Mouse (Mus musculus) heart, embryonic 11.5 days (tissue): Measurements from ENCODE around the gene Slain2. TPM values are rescaled to one million over a fixed set of nuclear protein-coding genes. Genes with fewer than 3 reads are reported as not detected.
"Not testable (repeated sequence)": the region's sequence is repeated elsewhere in the genome, so short reads cannot be mapped to it uniquely, and the experiment has no call there.

Experiments
- ATAC-seq: fragments of 200-750 bp; cut with Nextera tagmentation; replicated peaks from 2 replicates; pipeline ENCODE4 v1.8.0; 2017; ENCODE audit warnings: moderate library complexity; ENCODE audit not compliant: insufficient number of reproducible peaks, low FRiP score, low TSS enrichment
- H3K27ac ChIP-seq: fragments of 300-500 bp; sonication (generic); 2 replicates; pipeline ENCODE4 v1.5.1; 2014; ENCODE audit warnings: mild to moderate bottlenecking, low read depth, low read length
- H3K27me3 ChIP-seq: fragments of 300-500 bp; sonication (generic); 2 replicates; pipeline ENCODE4 v1.6.1; 2014; ENCODE audit warnings: mild to moderate bottlenecking, low read length, mixed read lengths; ENCODE audit not compliant: control insufficient read depth, insufficient read depth
- H3K36me3 ChIP-seq: fragments of 300-500 bp; sonication (generic); 2 replicates; pipeline ENCODE4 v1.6.1; 2014; ENCODE audit warnings: mild to moderate bottlenecking, low read length, moderate library complexity, mixed read lengths; ENCODE audit not compliant: control insufficient read depth, insufficient read depth
- H3K4me1 ChIP-seq: fragments of 300-500 bp; sonication (generic); 2 replicates; pipeline ENCODE4 v1.6.1; 2014; ENCODE audit warnings: low read length; ENCODE audit not compliant: control insufficient read depth, insufficient read depth
- H3K4me2 ChIP-seq: fragments of 300-500 bp; sonication (generic); 2 replicates; pipeline ENCODE4 v1.6.1; 2014; ENCODE audit warnings: mild to moderate bottlenecking, moderate library complexity
- H3K4me3 ChIP-seq: fragments of 300-500 bp; sonication (generic); 2 replicates; pipeline ENCODE4 v1.5.1; 2014; ENCODE audit warnings: low read depth, low read length
- H3K9ac ChIP-seq: fragments of 300-500 bp; sonication (generic); 2 replicates; pipeline ENCODE4 v1.6.1; 2014; ENCODE audit warnings: mild to moderate bottlenecking, low read depth, low read length, moderate library complexity
- H3K9me3 ChIP-seq: fragments of 300-500 bp; sonication (generic); replicated peaks from 2 replicates; pipeline ENCODE4 v1.6.1; 2016; ENCODE audit warnings: low read length; ENCODE audit not compliant: control insufficient read depth
- WGBS: fragments of 180-500 bp; shearing (Covaris S2); extraction: QIAGEN DNeasy Blood & Tissue Kit; methylation state at CpG from one replicate; pipeline ENCODE4 v1.1.7; 2014; ENCODE audit not compliant: insufficient replicate concordance; 5-methylcytosine and 5-hydroxymethylcytosine counted together
- polyA plus RNA-seq: library from polyadenylated mRNA; unstranded; fragments of >200 nt; fragmentation: Nextera tagmentation; extraction: Ambion mirVana; gene quantifications from 2 replicates; pipeline ENCODE4 v1.2.1, GENCODE M21; 2014

Gene Slain2
- polyA plus RNA-seq, 1 experiment from 2014 or later = 23.1 TPM

DNA sequence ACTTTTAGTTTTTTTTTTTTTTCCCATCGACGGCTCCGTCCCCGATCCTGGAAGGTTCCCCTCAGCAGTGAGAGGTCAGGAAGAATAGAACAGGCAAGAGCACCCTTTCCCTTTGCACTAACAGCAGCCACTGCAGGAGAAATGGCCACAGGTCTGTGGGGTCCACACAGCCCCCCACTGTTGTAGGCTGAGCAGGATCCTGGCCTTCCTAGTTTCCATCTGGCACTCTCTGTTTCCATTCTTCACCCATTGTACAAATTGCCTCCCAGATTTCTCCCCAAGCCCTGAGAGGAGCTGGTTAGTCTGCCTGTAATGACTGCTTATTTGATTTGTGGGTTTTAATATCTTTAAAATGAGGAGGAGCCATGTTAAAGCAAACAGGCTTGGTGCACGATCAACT lies 89.9 kb downstream of the Slain2 start:
- Histone ChIP-seq H3K4me1 (no peaks in the 10 kb centered on the region), H3K27me3 (peaks cover 28% of the 10 kb centered on the region), H3K4me3 (no peak overlapping the region), H3K9me3 (no peaks in the 10 kb centered on the region), H3K4me2 (no peak overlapping the region), H3K36me3 (no peaks in the 10 kb centered on the region), H3K9ac (no peak overlapping the region), H3K27ac (no peak overlapping the region)
- WGBS = 82% methylated on average over 5 of the region's 5 CpGs
- ATAC-seq = no peak

DNA sequence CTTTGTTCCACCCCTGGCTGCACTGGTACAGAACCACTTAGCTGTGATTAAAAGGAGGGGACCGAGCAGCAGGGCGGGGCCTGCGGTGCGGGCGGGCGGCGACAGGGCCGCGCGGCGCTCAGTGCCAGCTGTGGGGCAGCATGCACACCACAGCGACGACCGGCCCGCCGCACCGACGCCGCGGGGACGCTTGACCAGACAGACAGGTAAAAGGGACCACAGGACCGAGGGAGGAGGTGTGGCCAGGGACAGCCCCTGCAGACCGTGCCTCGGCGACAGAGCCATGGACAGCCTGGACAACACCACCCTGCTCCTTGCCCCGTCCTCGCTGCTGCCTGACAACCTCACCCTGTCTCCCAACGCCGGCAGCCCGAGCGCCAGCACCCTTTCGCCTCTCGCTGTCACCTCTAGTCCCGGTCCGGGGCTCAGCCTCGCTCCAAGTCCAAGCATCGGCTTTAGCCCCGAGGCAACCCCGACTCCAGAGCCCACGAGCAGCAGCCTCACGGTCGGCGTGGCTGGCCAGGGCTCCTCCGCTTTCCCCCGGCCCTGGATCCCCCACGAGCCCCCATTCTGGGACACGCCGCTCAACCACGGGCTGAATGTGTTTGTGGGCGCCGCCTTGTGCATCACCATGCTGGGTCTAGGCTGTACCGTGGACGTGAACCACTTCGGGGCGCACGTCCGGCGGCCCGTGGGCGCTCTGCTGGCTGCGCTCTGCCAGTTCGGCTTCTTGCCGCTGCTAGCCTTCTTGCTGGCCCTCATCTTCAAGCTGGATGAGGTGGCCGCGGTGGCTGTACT lies 92.9 kb downstream of the Slain2 start, which contains the start of gene Slc10a4:
Slc10a4 (plus strand) TSS at position 100 of the 798 bp plus-strand sequence.
- Histone ChIP-seq H3K27ac (no peak within 1 kb of the TSS), H3K4me2 (peak within 1 kb of the TSS; percentile 83), H3K9me3 (no peaks in the 10 kb centered on the region), H3K9ac (no peak within 1 kb of the TSS), H3K4me1 (no peaks in the 10 kb centered on the region), H3K36me3 (no peaks in the 10 kb centered on the region), H3K4me3 (peak within 1 kb of the TSS; percentile 46), H3K27me3 (peaks cover 28% of the 10 kb centered on the region)
- WGBS = 7% methylated on average over 60 of the region's 65 CpGs
- ATAC-seq = no peak; the same call in 1 of the 2 replicates

DNA sequence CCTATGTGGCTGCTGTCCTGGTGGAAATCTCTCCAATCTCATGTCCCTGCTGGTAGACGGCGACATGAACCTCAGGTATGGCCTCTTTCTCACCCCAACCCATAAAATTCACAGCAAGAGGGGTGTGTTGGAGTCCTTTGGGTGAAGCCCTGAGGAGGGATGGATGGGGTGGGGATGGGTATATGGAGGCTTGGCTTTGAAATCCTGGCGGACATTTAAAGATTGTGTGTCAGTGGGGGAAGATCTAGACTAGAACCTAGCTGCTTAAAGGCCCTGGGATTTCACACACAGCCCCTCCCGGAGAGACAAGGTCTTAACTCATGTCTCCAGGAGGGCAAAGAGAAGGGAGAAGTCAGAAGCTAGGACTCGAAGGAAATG lies 93.5 kb downstream of the Slain2 start:
- Histone ChIP-seq H3K27ac (no peak overlapping the region), H3K9me3 (no peaks in the 10 kb centered on the region), H3K4me2 (peak overlapping the region; percentile 83), H3K27me3 (peaks cover 29% of the 10 kb centered on the region), H3K9ac (no peak overlapping the region), H3K36me3 (no peaks in the 10 kb centered on the region), H3K4me3 (no peak overlapping the region; the same call in 1 of the 2 replicates), H3K4me1 (no peaks in the 10 kb centered on the region)
- ATAC-seq = no peak
- 30% methylated on average over 5 of the region's 5 CpGs for WGBS

DNA sequence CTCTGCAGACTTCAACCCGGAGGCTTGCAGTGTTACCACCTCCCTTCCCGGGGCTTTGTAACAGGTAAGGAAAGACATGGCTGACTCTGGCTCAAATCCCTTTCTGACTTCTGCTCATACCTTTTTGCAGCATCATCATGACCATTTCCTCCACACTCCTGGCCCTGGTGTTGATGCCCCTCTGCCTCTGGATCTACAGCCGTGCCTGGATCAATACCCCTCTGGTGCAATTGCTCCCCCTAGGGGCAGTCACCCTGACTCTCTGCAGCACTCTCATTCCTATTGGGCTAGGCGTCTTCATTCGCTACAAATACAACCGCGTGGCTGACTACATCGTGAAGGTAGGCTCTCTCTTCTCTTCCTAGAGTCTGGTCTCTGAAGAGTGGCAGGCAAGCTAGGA lies 94.1 kb downstream of the Slain2 start:
- H3K4me3 ChIP-seq, H3K9me3 ChIP-seq, H3K4me2 ChIP-seq, H3K9ac ChIP-seq, H3K27ac ChIP-seq, H3K4me1 ChIP-seq, ATAC-seq, H3K36me3 ChIP-seq: not testable (repeated sequence)
- H3K27me3 ChIP-seq = peaks cover 33% of the 10 kb centered on the region
- 31% methylated on average over 8 of the region's 8 CpGs for WGBS

DNA sequence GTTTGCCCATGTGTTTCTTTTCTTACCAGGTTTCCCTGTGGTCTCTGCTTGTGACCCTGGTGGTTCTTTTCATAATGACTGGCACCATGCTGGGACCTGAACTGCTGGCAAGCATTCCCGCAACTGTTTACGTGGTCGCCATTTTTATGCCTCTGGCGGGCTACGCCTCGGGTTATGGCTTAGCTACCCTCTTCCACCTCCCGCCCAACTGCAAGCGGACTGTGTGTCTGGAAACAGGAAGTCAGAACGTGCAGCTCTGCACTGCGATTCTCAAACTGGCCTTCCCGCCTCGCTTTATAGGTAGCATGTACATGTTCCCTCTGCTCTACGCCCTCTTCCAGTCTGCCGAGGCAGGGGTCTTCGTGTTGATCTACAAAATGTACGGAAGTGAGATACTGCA lies 97.7 kb downstream of the Slain2 start:
- 83% methylated on average over 14 of the region's 16 CpGs for WGBS
- H3K36me3 ChIP-seq, ATAC-seq, H3K4me3 ChIP-seq, H3K9me3 ChIP-seq, H3K4me1 ChIP-seq, H3K4me2 ChIP-seq, H3K27ac ChIP-seq, H3K9ac ChIP-seq: not testable (repeated sequence)
- peaks cover 30% of the 10 kb centered on the region for H3K27me3 ChIP-seq

DNA sequence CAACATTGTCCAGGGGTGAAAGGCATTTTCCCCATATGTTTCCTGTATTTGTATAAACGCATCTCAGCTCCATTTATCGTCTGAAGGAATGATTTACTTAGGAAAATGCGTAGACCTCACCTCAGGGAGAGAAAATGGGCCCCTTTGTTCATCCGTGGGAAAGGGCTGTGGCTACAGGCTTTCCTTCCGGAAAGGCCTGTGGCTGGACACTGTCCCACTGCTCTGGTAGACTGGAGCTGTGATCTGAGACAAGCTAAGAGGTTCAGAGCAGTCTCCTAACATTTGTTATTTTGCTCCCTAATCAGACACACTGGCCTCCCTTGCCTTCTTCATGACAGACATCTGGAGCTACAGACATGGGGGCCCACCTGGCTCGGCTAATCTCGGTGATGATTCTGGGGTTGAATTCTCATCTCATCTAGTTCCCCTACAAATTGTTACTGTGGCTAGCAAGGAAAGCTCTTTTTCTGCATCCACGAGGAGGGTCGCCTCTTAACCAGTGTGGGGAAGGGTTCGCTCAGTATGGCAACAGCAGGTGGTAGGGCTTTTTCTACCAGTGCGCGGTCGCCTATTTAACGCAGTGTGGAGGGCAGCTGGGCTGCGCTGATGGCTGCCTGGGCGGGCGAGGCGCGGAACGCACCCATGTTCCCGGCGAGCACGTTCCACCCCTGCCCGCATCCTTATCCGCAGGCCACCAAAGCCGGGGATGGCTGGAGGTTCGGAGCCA lies 98.9 kb downstream of the Slain2 start:
- not testable (repeated sequence) for H3K27ac ChIP-seq, H3K9me3 ChIP-seq, H3K9ac ChIP-seq, H3K4me1 ChIP-seq, H3K36me3 ChIP-seq
- Histone ChIP-seq H3K27me3 (peaks cover 18% of the 10 kb centered on the region), H3K4me3 (peak overlapping the region; percentile 49), H3K4me2 (peak overlapping the region; percentile 80)
- WGBS = 22% methylated on average over 22 of the region's 27 CpGs
- peak; percentile 18; the same call in 1 of the 2 replicates for ATAC-seq

DNA sequence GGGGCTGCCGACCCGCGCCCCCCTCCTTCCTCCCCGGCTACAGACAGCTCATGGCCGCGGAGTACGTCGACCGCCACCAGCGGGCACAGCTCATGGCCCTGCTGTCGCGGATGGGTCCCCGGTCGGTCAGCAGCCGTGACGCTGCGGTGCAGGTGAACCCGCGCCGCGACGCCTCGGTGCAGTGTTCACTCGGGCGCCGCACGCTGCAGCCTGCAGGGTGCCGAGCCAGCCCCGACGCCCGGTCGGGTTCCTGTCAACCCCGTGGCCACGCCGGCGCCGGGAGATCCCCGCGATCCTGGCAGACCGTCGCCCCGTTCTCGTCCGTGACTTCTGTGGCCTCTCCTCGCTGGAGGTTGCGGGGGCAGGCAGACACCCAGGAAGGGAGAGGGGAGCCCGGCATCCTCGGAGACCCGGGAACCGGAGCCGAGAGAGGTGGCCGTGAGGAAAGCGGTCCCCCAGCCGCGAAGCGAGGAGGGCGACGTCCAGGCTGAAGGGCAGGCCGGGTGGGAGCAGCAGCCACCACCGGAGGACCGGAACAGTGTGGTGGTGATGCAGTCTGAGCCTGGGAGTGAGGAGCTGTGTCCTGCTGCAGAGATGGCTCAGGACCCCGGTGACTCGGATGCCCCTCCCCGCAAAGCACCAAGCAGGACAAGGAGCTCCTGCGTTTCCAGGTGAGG lies 99.6 kb downstream of the Slain2 start:
- H3K4me3 ChIP-seq = peak overlapping the region; percentile 49
- not testable (repeated sequence) for H3K4me1 ChIP-seq, H3K36me3 ChIP-seq, H3K27ac ChIP-seq, H3K9me3 ChIP-seq
- WGBS = 2% methylated on average over 47 of the region's 65 CpGs
- peaks cover 12% of the 10 kb centered on the region for H3K27me3 ChIP-seq
- peak; percentile 39; the same call in 1 of the 2 replicates for ATAC-seq
- peak overlapping the region; percentile 64 for H3K9ac ChIP-seq
- peak overlapping the region; percentile 80 for H3K4me2 ChIP-seq

DNA sequence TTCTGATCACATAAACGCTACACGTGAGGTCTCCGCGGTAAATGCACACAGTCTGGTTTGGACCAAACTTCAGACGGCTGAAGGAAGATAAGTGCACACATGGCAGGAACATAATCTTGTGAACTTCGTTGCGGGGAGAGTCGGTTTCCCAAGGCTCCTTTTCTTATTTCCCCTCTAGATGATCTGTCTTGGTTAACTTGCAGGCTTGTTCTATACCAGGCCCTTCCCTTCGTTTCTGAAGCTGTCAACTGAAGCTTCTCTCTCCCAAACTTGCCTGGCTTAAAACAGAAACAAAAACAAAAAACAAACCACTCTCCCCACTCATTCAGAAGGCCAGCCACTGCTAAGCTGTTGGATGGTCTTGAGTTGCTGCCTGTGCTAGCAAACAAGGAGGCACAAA lies 100.6 kb downstream of the Slain2 start:
- H3K4me2 ChIP-seq = no peak overlapping the region
- H3K9me3 ChIP-seq = no peaks in the 10 kb centered on the region
- no peak for ATAC-seq
- no peaks in the 10 kb centered on the region for H3K36me3 ChIP-seq
- no peak overlapping the region for H3K4me3 ChIP-seq
- no peak overlapping the region for H3K27ac ChIP-seq
- H3K27me3 ChIP-seq = peaks cover 12% of the 10 kb centered on the region
- no peaks in the 10 kb centered on the region for H3K4me1 ChIP-seq
- WGBS = 57% methylated on average over 9 of the region's 9 CpGs
- no peak overlapping the region for H3K9ac ChIP-seq
